Mouse (Mus musculus) thymus, adult 2 months (tissue): Measurements from ENCODE around the gene Sowahc. TPM values are rescaled to one million over a fixed set of nuclear protein-coding genes. Genes with fewer than 3 reads are reported as not detected.

Source experiments
- DNase-seq: peaks from one replicate; pipeline ENCODE4 v3.0.0; 2021
- H3K27ac ChIP-seq: fragments of 200-500 bp; 2 replicates; pipeline ENCODE4 v1.5.1; 2012; ENCODE audit warnings: low read length, control low read depth; ENCODE audit not compliant: control insufficient read depth, insufficient read depth
- H3K27me3 ChIP-seq: fragments of 200-500 bp; 2 replicates; pipeline ENCODE4 v1.6.1; 2012; ENCODE audit warnings: mild to moderate bottlenecking, low read length, moderate library complexity, mixed read lengths; ENCODE audit not compliant: control insufficient read depth, insufficient read depth
- H3K36me3 ChIP-seq: fragments of 200-500 bp; 2 replicates; pipeline ENCODE4 v1.6.1; 2012; ENCODE audit warnings: mild to moderate bottlenecking, low read length, moderate library complexity; ENCODE audit not compliant: control insufficient read depth, insufficient read depth
- H3K4me1 ChIP-seq: fragments of 200-500 bp; replicated peaks from 2 replicates; pipeline ENCODE4 v1.6.1; 2012; ENCODE audit warnings: low read length; ENCODE audit not compliant: control insufficient read depth, insufficient read depth
- H3K4me3 ChIP-seq: fragments of 200-500 bp; 2 replicates; pipeline ENCODE4 v1.5.1; 2012; ENCODE audit warnings: mild to moderate bottlenecking, low read length, control low read depth, moderate library complexity; ENCODE audit not compliant: control insufficient read depth, insufficient read depth
- CTCF ChIP-seq: fragments of 200-500 bp; IDR thresholded peaks from 2 replicates; pipeline ENCODE4 v1.5.1; 2012; ENCODE audit warnings: mild to moderate bottlenecking, control low read depth, low read length, moderate library complexity, borderline replicate concordance; ENCODE audit not compliant: control insufficient read depth, poor library complexity, insufficient read depth; ENCODE audit errors: extremely low read depth
- POLR2A ChIP-seq: fragments of 200-500 bp; IDR thresholded peaks from 2 replicates; pipeline ENCODE4 v1.6.1; 2012; ENCODE audit warnings: mild to moderate bottlenecking, low read length, control low read depth, moderate library complexity; ENCODE audit not compliant: control insufficient read depth, poor library complexity, insufficient read depth; ENCODE audit errors: extremely low read depth
- WGBS: fragments of 180-500 bp; shearing (Covaris S2); methylation state at CpG from one replicate; pipeline ENCODE4 v1.1.7; 2018; 5-methylcytosine and 5-hydroxymethylcytosine counted together
- polyA plus RNA-seq: library from polyadenylated mRNA; depleted of rRNA; stranded (reverse); fragments of >200 nt; gene quantifications from 2 replicates; pipeline ENCODE4 v1.2.3, GENCODE M21; 2012

Gene Sowahc
- polyA plus RNA-seq, 1 experiment: 2.4 TPM

GRCm38 (mm10) chr10:59262979-59263378 is 41.2 kb downstream of the Sowahc start:
- TF ChIP-seq CTCF: no peak
- TF ChIP-seq POLR2A: no peak
- Histone ChIP-seq H3K4me1 (no peaks in the 10 kb centered on the region), H3K27me3 (no peaks in the 10 kb centered on the region), H3K4me3 (no peak overlapping the region), H3K27ac (no peak overlapping the region), H3K36me3 (no peaks in the 10 kb centered on the region)
- DNase-seq: no peak
- 89% methylated on average over 7 of the region's 7 CpGs for WGBS

GRCm38 (mm10) chr10:59265067-59265466 is 43.3 kb downstream of the Sowahc start:
- H3K27ac ChIP-seq: no peak overlapping the region
- H3K4me1 ChIP-seq: no peaks in the 10 kb centered on the region; the same call in 1 of the 2 replicates
- TF ChIP-seq POLR2A (no peak), CTCF (no peak)
- WGBS: 9% methylated on average over 7 of the region's 7 CpGs
- no peak for DNase-seq
- no peaks in the 10 kb centered on the region for H3K36me3 ChIP-seq
- H3K27me3 ChIP-seq: no peaks in the 10 kb centered on the region
- H3K4me3 ChIP-seq: no peak overlapping the region

- Histone ChIP-seq H3K4me3 (no peak overlapping the region), H3K36me3 (no peaks in the 10 kb centered on the region), H3K4me1 (no peaks in the 10 kb centered on the region; the same call in 1 of the 2 replicates), H3K27ac (no peak overlapping the region), H3K27me3 (no peaks in the 10 kb centered on the region)
- 42% methylated on average over 4 of the region's 4 CpGs for WGBS
- TF ChIP-seq POLR2A: no peak
- no peak for TF ChIP-seq CTCF
- DNase-seq: no peak
Observed at GRCm38 (mm10) chr10:59265674-59266073, 43.9 kb downstream of the Sowahc start.

- DNase-seq: no peak
- WGBS: 84% methylated on average over 1 of the region's 1 CpGs
- TF ChIP-seq CTCF: no peak
- TF ChIP-seq POLR2A: no peak
- Histone ChIP-seq H3K27ac (no peak overlapping the region), H3K36me3 (no peaks in the 10 kb centered on the region), H3K4me1 (no peaks in the 10 kb centered on the region; the same call in 1 of the 2 replicates), H3K27me3 (no peaks in the 10 kb centered on the region), H3K4me3 (no peak overlapping the region)
Observed at GRCm38 (mm10) chr10:59266097-59266496, 44.3 kb downstream of the Sowahc start.

GRCm38 (mm10) chr10:59267275-59267674 is 45.5 kb downstream of the Sowahc start:
- Histone ChIP-seq H3K27me3 (no peaks in the 10 kb centered on the region), H3K4me1 (no peaks in the 10 kb centered on the region; the same call in 1 of the 2 replicates), H3K27ac (no peak overlapping the region), H3K36me3 (no peaks in the 10 kb centered on the region), H3K4me3 (no peak overlapping the region)
- TF ChIP-seq POLR2A (no peak), CTCF (no peak)
- 94% methylated on average over 2 of the region's 2 CpGs for WGBS
- DNase-seq: no peak

GRCm38 (mm10) chr10:59268109-59268508 is 46.4 kb downstream of the Sowahc start:
- TF ChIP-seq CTCF: no peak
- TF ChIP-seq POLR2A: no peak
- Histone ChIP-seq H3K36me3 (no peaks in the 10 kb centered on the region), H3K27ac (no peak overlapping the region), H3K27me3 (no peaks in the 10 kb centered on the region), H3K4me1 (no peaks in the 10 kb centered on the region; the same call in 1 of the 2 replicates), H3K4me3 (no peak overlapping the region)
- no peak for DNase-seq
- WGBS: 37% methylated on average over 4 of the region's 4 CpGs

GRCm38 (mm10) chr10:59268754-59269153 is 47.0 kb downstream of the Sowahc start:
- Histone ChIP-seq H3K4me3 (no peak overlapping the region), H3K4me1 (no peaks in the 10 kb centered on the region; the same call in 1 of the 2 replicates), H3K36me3 (no peaks in the 10 kb centered on the region), H3K27me3 (no peaks in the 10 kb centered on the region), H3K27ac (no peak overlapping the region)
- whole genome bisulfite sequencing: 80% methylated on average over 3 of the region's 3 CpGs
- DNase-seq: no peak
- TF ChIP-seq CTCF (no peak), POLR2A (no peak)
